Mouse (Mus musculus): ENCODE data around the gene Tubg1.
A peak's percentile ranks its signal among the peaks of the same experiment; 100 is the strongest.

The Tubg1 gene

GRCm38 (mm10) chr11:101167963-101168300, 48.2 kb downstream of the Tubg1 start:
- DNase-seq, result no peak

DNA sequence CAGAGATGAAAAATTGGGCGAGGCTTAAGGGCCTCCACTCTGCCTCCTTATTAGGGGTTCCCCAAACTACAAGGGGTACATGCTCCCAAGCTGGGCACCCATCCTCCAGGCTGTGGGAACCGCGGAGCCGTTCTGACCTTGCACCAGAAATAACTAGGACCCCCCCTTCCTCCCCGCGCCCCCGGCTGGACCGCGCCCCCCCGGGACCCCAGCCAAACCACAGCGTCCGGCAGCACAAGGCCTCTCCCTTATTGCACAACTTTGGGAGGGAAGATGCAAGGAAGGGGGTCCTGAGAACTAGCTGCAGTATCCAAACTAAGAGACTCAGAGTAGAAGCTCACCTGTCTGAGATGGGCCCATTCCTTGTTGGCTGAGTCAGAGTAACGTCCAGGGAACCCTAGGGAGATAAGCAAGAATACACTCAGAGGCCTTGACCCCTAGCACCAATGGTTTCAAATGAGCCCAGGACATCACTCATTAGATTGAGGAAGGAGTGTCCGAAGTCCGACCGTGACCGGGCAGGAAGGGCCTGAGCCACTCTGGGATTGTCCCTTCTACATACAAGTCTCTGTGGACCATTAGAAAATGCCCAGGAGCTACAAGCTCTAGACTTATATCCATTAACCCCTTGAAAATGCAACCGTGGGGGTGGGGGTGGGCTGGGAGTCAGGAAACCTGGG, 48.7 kb downstream of the Tubg1 start:
- no peak for DNase-seq

- no peak for DNase-seq
Measured at GRCm38 (mm10) chr11:101169301-101170107, 49.8 kb downstream of the Tubg1 start.

DNA sequence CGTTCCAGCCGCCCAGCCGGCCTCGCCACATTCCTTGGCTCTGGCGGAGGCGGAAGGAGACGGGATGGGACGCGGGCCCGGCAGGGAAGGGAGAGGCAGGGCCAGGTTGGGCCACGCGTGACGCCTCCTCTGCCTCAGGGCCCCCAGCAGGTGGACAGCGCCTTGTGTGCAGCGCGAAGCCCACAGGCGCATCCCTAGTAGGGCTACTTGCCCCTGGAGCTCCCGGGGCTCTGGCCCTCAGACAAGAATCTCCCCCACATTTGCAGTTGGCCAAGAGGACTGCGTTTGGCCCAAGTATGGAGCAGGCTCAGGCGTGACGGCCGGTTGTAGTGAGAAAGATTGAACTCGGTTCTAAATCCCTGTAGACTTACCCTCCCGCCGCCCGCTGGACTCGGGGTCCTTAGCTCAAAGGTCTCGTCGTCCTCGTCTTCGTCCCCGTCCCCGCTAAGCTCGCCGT, 50.6 kb downstream of the Tubg1 start, which contains the start of gene Cntnap1:
TSS of gene Cntnap1 (plus strand) at position 170 of the 457 bp plus-strand sequence.
- DNase-seq, result peak; percentile 40

DNA sequence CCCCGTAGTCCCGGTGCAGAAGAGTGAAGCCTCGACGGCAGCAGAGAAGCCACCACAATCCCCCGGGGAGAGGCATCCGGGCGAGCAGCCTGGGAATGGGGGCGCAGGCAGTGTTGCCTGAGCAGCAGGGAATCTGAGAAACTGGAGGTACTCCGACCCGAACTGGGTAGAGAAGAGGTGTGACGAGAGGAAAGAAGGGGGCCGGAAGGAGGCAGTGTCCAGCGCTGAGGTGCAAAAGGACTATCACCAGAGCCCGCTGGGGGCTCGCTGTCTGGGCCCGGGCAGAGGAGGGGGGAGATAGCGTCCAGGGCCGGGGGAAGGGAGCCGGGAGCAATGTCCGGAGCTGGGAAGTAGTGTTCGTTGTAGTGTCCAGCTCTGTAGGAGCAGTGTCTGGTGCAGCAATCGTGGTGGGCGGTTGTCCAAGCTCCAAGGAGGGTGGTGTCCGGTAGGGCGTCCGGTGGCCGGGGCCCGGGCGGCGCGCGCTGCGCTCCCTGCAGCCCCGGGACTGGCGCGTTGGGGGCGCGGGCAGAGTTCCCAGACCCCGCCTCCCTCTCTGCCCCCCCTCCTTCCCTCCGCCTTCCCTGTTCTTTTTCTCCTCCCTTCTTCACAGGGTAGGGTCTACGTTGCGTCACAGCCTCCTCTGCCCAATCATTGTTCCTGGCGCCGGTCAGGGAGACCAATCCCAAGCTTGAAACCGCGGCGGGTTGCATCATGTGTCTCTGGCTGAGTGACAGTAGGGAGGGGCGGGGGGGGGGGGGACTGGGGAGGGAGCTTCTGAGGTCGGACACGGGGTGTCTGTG, 51.3 kb downstream of the Tubg1 start, which contains the start of gene Plekhh3:
TSS of gene Plekhh3 (minus strand) at position 541 of the 800 bp plus-strand sequence.
- DNase-seq, result peak; percentile 98

GRCm38 (mm10) chr11:101171721-101172433, 52.1 kb downstream of the Tubg1 start:
- DNase-seq, result peak; percentile 92

GRCm38 (mm10) chr11:101172434-101172815, 52.7 kb downstream of the Tubg1 start:
- DNase-seq, result no peak

DNA sequence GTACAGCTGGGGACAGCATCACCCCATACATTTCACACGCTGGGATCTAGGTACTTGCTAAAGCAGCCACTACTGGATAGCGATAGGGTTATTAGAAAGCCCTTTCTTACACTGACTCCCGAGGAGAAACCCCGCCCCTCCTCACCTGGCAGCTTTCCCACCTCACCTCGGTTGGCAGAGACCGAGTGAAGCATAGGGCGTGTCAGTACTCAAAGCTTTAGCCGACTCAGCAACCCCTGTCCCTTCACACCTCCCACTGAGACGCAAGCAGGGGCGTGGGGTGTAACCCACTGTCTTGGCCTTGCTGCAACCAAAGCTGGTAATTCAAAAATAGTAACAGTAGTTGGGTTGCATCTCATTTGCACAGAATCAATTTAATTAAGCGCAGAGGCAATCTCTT, 53.4 kb downstream of the Tubg1 start:
- DNase-seq, result no peak

GRCm38 (mm10) chr11:101173631-101174388, 54.1 kb downstream of the Tubg1 start:
- DNase-seq, result peak; percentile 93

- DNase-seq, result no peak
Measured at GRCm38 (mm10) chr11:101174389-101174745, 54.6 kb downstream of the Tubg1 start.

DNA sequence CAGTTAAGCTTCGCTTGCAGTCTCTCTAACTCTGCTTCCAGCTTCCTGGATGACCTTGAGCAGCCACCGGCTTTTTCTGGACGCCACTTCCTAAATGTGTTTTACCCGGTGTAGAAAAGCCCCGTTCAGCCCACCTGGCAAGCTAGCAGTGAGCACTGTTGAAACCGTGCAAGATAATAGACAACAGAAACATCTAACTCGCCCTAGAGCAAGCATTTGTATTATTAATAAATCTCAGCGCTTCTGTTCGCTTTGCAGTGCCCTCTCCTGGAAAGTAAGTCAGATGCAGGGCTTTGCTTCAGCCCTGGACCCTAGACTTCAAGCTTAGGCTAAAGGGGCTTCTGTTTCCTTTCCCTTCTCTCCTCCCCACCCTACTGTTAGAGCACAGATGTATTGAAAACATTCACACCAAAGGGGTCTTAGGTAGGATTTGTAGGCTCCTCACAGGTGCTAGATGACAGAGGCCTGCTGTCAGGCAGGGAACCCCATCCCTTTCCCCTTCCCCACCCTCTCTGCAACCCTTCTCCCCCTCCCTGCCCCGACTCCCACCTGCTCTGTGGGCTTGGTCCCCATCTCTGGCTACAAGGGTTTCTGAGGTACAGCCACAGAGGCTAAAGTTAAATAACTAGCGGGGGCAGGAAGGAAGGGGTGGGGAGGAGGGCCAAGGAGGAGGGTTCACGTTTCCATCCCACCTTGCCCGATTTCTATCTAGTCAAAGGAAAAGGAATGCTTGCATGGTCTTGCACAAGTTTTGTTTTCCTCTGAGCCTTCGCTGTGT, 55.3 kb downstream of the Tubg1 start, which contains the start of gene Ccr10:
TSS of gene Ccr10 (minus strand) at position 593 of the 778 bp plus-strand sequence.
- peak; percentile 61 for DNase-seq

- no peak for DNase-seq
Measured at GRCm38 (mm10) chr11:101175636-101176116, 55.9 kb downstream of the Tubg1 start.
